Mouse (Mus musculus): ENCODE measurements around the gene Ccin. TPM values are rescaled to one million over a fixed set of nuclear protein-coding genes. Genes with fewer than 3 reads are reported as not detected.

Gene Ccin
- polyA plus RNA-seq (2015; fragmentation: Nextera tagmentation; extraction: Ambion mirVana), result not detected in 2 replicates

GRCm38 (mm10) chr4:43983181-43983580 lies at the start of gene Ccin:
Ccin (plus strand) TSS chr4:43983483.

DNA sequence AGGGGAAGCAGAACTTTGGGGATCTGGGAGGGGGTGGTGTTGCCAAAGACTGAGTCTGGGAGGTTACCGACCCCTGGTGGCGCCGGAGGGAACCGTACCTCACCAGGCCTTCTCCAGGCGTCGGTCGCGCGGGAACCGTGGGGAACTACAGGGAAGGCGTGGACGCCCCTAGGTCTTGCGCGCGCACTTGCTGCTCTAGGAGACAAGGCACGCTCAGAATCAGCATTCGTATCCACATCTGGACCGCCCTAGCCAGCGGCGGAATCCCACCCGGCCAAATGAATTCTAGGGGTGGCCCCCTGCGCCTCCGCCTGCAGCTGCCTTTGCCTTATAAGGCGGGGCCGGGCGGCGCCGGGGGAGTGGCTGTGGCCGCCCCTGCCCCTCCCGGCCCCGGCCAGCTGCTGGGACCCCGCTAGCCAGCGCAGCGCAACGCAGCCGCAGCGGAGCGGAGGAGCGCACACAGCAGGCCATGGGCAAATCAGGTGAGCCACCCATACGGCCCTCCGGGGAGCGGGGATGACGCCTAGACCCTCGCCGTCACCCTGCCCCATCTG lies 25.9 kb upstream of the Ccin start, which contains the start of gene Glipr2:
TSS of gene Glipr2 (plus strand) at position 110 of the 554 bp plus-strand sequence.

GRCm38 (mm10) chr4:44004126-44004525 lies 20.8 kb downstream of the Ccin start, which contains the start of gene Clta:
Clta (plus strand) TSS chr4:44004452.

Other genes starting within 250 kb of the Ccin start
- gene Olfr159, start 212.5 kb upstream of the Ccin start, polyA plus RNA-seq (2015; fragmentation: Nextera tagmentation; extraction: Ambion mirVana), result not detected in 2 replicates
- gene Olfr156, start 159.6 kb upstream of the Ccin start, polyA plus RNA-seq (2015; fragmentation: Nextera tagmentation; extraction: Ambion mirVana), result not detected in 2 replicates
- not detected in 2 replicates for gene Olfr157, start 143.3 kb upstream of the Ccin start, polyA plus RNA-seq (2015; fragmentation: Nextera tagmentation; extraction: Ambion mirVana)
- gene Olfr155, start 131.9 kb upstream of the Ccin start, polyA plus RNA-seq (2015; fragmentation: Nextera tagmentation; extraction: Ambion mirVana), result not detected in 2 replicates
- gene Reck, start 108.0 kb upstream of the Ccin start, polyA plus RNA-seq (2015; fragmentation: Nextera tagmentation; extraction: Ambion mirVana), result 7.1 and 8.0 TPM in 2 replicates
- 49.2 and 49.6 TPM in 2 replicates for gene Glipr2, start 26.1 kb upstream of the Ccin start, polyA plus RNA-seq (2015; fragmentation: Nextera tagmentation; extraction: Ambion mirVana)
- 192 and 202 TPM in 2 replicates for gene Clta, start 21.0 kb downstream of the Ccin start, polyA plus RNA-seq (2015; fragmentation: Nextera tagmentation; extraction: Ambion mirVana)
- 16.3 and 17.0 TPM in 2 replicates for gene Gne, start 100.7 kb downstream of the Ccin start, polyA plus RNA-seq (2015; fragmentation: Nextera tagmentation; extraction: Ambion mirVana)

Data from spleen, postnatal 0 days (tissue).